Mouse (Mus musculus) embryonic facial prominence, embryonic 10.5 days (tissue): Measurements from ENCODE around the gene Smap2. TPM values are rescaled to one million over a fixed set of nuclear protein-coding genes. Genes with fewer than 3 reads are reported as not detected.

Experiments
- DNase-seq: peaks from one replicate; pipeline ENCODE4 v3.0.0-alpha.2; 2017; ENCODE audit warnings: low spot score
- H3K27ac ChIP-seq: fragments of 300-500 bp; sonication (generic); replicated peaks from 2 replicates; pipeline ENCODE4 v1.5.1; 2016; ENCODE audit warnings: mild to moderate bottlenecking
- H3K27me3 ChIP-seq: fragments of 300-500 bp; sonication (generic); replicated peaks from 2 replicates; pipeline ENCODE4 v1.6.1; 2016; ENCODE audit warnings: low read depth, mild to moderate bottlenecking; ENCODE audit not compliant: poor library complexity, severe bottlenecking
- H3K36me3 ChIP-seq: fragments of 300-500 bp; sonication (generic); replicated peaks from 2 replicates; pipeline ENCODE4 v1.6.1; 2016; ENCODE audit warnings: mild to moderate bottlenecking, moderate library complexity
- H3K4me1 ChIP-seq: fragments of 300-500 bp; sonication (generic); 2 replicates; pipeline ENCODE4 v1.6.1; 2016
- H3K4me3 ChIP-seq: fragments of 300-500 bp; sonication (generic); 2 replicates; pipeline ENCODE4 v1.5.1; 2016; ENCODE audit warnings: mild to moderate bottlenecking, moderate library complexity
- H3K9me3 ChIP-seq: fragments of 300-500 bp; sonication (generic); 2 replicates; pipeline ENCODE4 v1.6.1; 2016; ENCODE audit warnings: mild to moderate bottlenecking
- WGBS: fragments of 180-500 bp; shearing (Covaris S2); methylation state at CpG from one replicate; pipeline ENCODE4 v1.1.7; 2016; 5-methylcytosine and 5-hydroxymethylcytosine counted together
- polyA plus RNA-seq: library from polyadenylated mRNA; unstranded; fragments of >200 nt; fragmentation: Nextera tagmentation; extraction: Ambion mirVana; gene quantifications from 2 replicates; pipeline ENCODE4 v1.2.1, GENCODE M21; 2016

Smap2 gene
- polyA plus RNA-seq, 1 experiment from 2014 or later, result 14.0 TPM

GRCm38 (mm10) chr4:121001042-121001441 is 16.0 kb downstream of the Smap2 start:
- Histone ChIP-seq H3K27ac (no peak overlapping the region), H3K4me3 (no peak overlapping the region), H3K36me3 (no peaks in the 10 kb centered on the region), H3K27me3 (0 out of 2 replicates have a peak, but pooled peaks cover 3% of the 10 kb centered on the region), H3K4me1 (peaks cover 42% of the 10 kb centered on the region), H3K9me3 (no peaks in the 10 kb centered on the region)
- 85% methylated on average over 2 of the region's 2 CpGs for WGBS
- no peak for DNase-seq

DNA sequence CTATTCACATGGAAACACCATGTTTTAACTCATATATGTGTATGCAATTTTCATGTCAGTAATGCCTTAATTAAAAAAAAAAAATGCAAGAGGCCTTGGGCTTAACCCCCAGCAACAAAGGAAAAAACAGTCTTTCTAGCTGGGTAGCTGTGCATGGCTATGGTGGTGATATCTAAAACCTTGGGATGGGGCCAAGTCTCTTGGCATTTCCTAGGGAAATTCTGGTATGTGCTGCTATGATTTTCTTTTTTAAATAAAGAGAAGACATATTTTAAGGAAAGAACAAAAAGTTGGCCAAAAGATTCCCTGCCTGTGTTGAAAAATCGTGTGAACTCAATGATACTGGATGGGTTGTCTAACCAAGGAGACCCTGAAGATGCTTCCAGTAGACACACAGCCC is 21.1 kb downstream of the Smap2 start:
- 87% methylated on average over 1 of the region's 1 CpGs for WGBS
- no peak overlapping the region for H3K27ac ChIP-seq
- H3K4me3 ChIP-seq, result no peak overlapping the region
- no peak for DNase-seq
- H3K9me3 ChIP-seq, result no peaks in the 10 kb centered on the region
- H3K4me1 ChIP-seq, result peaks cover 4% of the 10 kb centered on the region
- no peaks in the 10 kb centered on the region for H3K27me3 ChIP-seq
- H3K36me3 ChIP-seq, result no peaks in the 10 kb centered on the region

GRCm38 (mm10) chr4:120993025-120993424 is 24.0 kb downstream of the Smap2 start:
- no peaks in the 10 kb centered on the region; the same call in 1 of the 2 replicates for H3K4me1 ChIP-seq
- peaks cover 5% of the 10 kb centered on the region; the same call in 1 of the 2 replicates for H3K9me3 ChIP-seq
- H3K27me3 ChIP-seq, result no peaks in the 10 kb centered on the region
- no peak overlapping the region for H3K27ac ChIP-seq
- DNase-seq, result no peak
- H3K4me3 ChIP-seq, result no peak overlapping the region
- 89% methylated on average over 1 of the region's 1 CpGs for WGBS
- no peaks in the 10 kb centered on the region for H3K36me3 ChIP-seq

DNA sequence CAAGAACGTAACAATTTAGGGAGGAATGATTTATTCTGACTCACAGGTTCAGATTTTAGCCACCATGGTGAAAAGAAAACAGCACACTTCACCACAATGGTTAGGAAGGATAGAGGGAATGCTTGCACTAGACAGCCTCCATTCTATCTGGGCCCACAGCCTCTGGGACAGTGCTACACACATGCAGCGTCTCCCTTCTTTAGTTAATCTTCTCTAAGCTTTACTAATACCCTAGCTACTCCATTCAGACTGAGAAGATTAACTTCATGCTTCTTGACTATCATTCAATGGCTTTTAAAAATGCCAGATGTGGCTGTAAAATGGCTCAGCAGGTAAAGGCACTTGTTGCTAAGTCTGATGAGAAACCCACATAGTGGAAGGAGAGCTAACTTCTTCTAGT is 24.8 kb downstream of the Smap2 start:
- WGBS, result 65% methylated on average over 2 of the region's 2 CpGs

DNA sequence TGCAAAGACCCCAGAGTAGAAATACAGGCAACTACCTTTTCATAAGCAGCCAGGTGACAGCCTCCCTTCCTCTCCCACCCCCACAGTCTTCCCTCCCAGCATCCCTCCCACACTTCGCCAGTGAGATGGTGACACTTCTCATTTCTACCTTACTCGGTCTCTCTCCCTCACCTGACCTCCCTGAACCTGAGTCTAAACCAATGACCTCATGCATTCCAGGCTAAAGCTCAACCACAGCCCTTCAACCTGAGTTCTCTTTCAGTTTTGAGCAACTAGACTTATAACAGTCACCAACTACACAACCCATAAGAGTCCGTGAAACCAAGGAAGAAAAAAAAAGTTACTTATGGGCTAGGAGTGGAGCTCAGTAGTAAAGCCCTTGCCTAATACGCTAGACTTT is 29.7 kb downstream of the Smap2 start:
- peaks cover 15% of the 10 kb centered on the region for H3K36me3 ChIP-seq
- H3K27me3 ChIP-seq, result no peaks in the 10 kb centered on the region
- no peak overlapping the region for H3K27ac ChIP-seq
- DNase-seq, result no peak
- WGBS, result 83% methylated on average over 4 of the region's 4 CpGs
- H3K4me3 ChIP-seq, result no peak overlapping the region
- H3K4me1 ChIP-seq, result no peaks in the 10 kb centered on the region; the same call in 1 of the 2 replicates
- peaks cover 5% of the 10 kb centered on the region; the same call in 1 of the 2 replicates for H3K9me3 ChIP-seq

More for the DNA sequence above, 24.8 kb downstream of the Smap2 start:
- Histone ChIP-seq H3K27me3 (no peaks in the 10 kb centered on the region), H3K36me3 (no peaks in the 10 kb centered on the region), H3K4me3 (no peak overlapping the region), H3K4me1 (no peaks in the 10 kb centered on the region; the same call in 1 of the 2 replicates), H3K27ac (no peak overlapping the region), H3K9me3 (peaks cover 5% of the 10 kb centered on the region; the same call in 1 of the 2 replicates)
- DNase-seq, result no peak

DNA sequence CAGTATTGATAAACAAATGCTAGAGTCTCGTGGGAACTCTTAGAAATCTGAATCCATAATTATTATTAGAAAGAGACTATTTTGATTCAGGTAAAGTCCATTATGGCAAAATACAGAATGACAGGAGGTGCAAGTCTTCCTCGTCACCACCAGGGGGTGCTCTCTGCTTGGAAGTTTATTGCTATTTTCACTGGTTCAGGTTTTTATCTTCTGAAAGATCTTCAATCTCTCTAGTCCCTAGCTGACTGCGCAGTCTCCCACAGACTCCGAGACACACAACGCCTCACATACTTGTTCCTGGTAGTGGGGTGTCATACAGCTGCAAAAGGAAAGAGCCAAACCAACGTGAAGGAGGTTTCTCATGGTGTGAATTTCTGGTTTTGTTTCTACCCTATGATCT is 30.6 kb downstream of the Smap2 start:
- Histone ChIP-seq H3K27ac (no peak overlapping the region), H3K4me3 (no peak overlapping the region), H3K36me3 (peaks cover 19% of the 10 kb centered on the region), H3K27me3 (no peaks in the 10 kb centered on the region), H3K9me3 (peaks cover 5% of the 10 kb centered on the region; the same call in 1 of the 2 replicates), H3K4me1 (no peaks in the 10 kb centered on the region)
- DNase-seq, result peak; percentile 32
- WGBS, result 31% methylated on average over 6 of the region's 6 CpGs

- H3K27ac ChIP-seq, result no peak overlapping the region
- H3K9me3 ChIP-seq, result no peaks in the 10 kb centered on the region
- WGBS, result 90% methylated on average over 3 of the region's 3 CpGs
- H3K27me3 ChIP-seq, result no peaks in the 10 kb centered on the region
- no peak overlapping the region for H3K4me3 ChIP-seq
- no peak for DNase-seq
- H3K36me3 ChIP-seq, result peaks cover 34% of the 10 kb centered on the region
- H3K4me1 ChIP-seq, result no peaks in the 10 kb centered on the region
These were observed 38.8 kb downstream of the Smap2 start for GRCm38 (mm10) chr4:120978221-120978620.

- no peaks in the 10 kb centered on the region for H3K27me3 ChIP-seq
- H3K27ac ChIP-seq, result no peak overlapping the region
- H3K4me3 ChIP-seq, result no peak overlapping the region
- no peaks in the 10 kb centered on the region for H3K9me3 ChIP-seq
- DNase-seq, result no peak
- 84% methylated on average over 4 of the region's 4 CpGs for WGBS
- H3K36me3 ChIP-seq, result peaks cover 45% of the 10 kb centered on the region
- H3K4me1 ChIP-seq, result no peaks in the 10 kb centered on the region
These were observed 41.7 kb downstream of the Smap2 start for GRCm38 (mm10) chr4:120975428-120975734.

GRCm38 (mm10) chr4:120974711-120975427 is 42.2 kb downstream of the Smap2 start:
- H3K9me3 ChIP-seq, result no peaks in the 10 kb centered on the region
- 83% methylated on average over 11 of the region's 11 CpGs for WGBS

GRCm38 (mm10) chr4:120971842-120972241 is 45.2 kb downstream of the Smap2 start:
- H3K4me3 ChIP-seq, result no peak overlapping the region
- 89% methylated on average over 8 of the region's 8 CpGs for WGBS
- no peaks in the 10 kb centered on the region for H3K4me1 ChIP-seq
- no peak overlapping the region for H3K27ac ChIP-seq
- no peaks in the 10 kb centered on the region for H3K27me3 ChIP-seq
- DNase-seq, result no peak
- H3K36me3 ChIP-seq, result peaks cover 61% of the 10 kb centered on the region
- H3K9me3 ChIP-seq, result no peaks in the 10 kb centered on the region

More at GRCm38 (mm10) chr4:120974711-120975427, 42.2 kb downstream of the Smap2 start:
- no peaks in the 10 kb centered on the region for H3K27me3 ChIP-seq
- H3K4me3 ChIP-seq, result no peak overlapping the region
- no peak overlapping the region for H3K27ac ChIP-seq
- no peak for DNase-seq
- no peaks in the 10 kb centered on the region for H3K4me1 ChIP-seq
- H3K36me3 ChIP-seq, result peaks cover 46% of the 10 kb centered on the region

- WGBS, result 85% methylated on average over 5 of the region's 5 CpGs
- Histone ChIP-seq H3K4me1 (no peaks in the 10 kb centered on the region), H3K9me3 (no peaks in the 10 kb centered on the region), H3K4me3 (no peak overlapping the region), H3K36me3 (peaks cover 56% of the 10 kb centered on the region), H3K27me3 (no peaks in the 10 kb centered on the region), H3K27ac (no peak overlapping the region)
- peak; percentile 36 for DNase-seq
These were observed 47.5 kb downstream of the Smap2 start for GRCm38 (mm10) chr4:120969382-120970146.

- no peaks in the 10 kb centered on the region for H3K4me1 ChIP-seq
- H3K9me3 ChIP-seq, result no peaks in the 10 kb centered on the region
- WGBS, result 93% methylated on average over 9 of the region's 9 CpGs
- H3K27me3 ChIP-seq, result no peaks in the 10 kb centered on the region
- DNase-seq, result no peak
- no peak overlapping the region for H3K27ac ChIP-seq
- peaks cover 46% of the 10 kb centered on the region for H3K36me3 ChIP-seq
- H3K4me3 ChIP-seq, result no peak overlapping the region
These were observed 48.6 kb downstream of the Smap2 start for GRCm38 (mm10) chr4:120968486-120968885.

DNA sequence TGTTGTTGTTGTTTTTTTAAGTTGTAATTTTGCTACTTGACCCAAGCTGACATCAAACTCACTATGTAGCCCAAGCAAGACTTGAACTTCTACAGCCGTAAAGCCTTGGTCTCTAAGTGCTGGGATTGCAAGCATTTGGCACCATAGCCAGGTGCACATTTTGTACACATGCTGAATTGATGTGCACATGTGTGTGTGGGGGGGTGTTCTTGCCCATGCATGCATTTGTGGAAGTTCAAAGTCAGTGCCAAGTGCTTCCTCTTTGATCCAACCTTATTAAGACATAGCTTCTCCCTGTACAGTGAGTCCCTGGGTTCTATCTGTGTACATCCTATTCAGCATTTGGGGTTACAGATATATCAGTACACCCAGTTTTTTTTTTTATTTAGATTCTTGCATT is 61.5 kb downstream of the Smap2 start:
- H3K4me3 ChIP-seq, result no peak overlapping the region
- no peaks in the 10 kb centered on the region for H3K9me3 ChIP-seq
- WGBS, result 93% methylated on average over 1 of the region's 1 CpGs
- H3K27ac ChIP-seq, result no peak overlapping the region
- H3K36me3 ChIP-seq, result no peaks in the 10 kb centered on the region
- DNase-seq, result no peak
- peaks cover 4% of the 10 kb centered on the region for H3K4me1 ChIP-seq
- H3K27me3 ChIP-seq, result no peaks in the 10 kb centered on the region
